Mouse (Mus musculus): ENCODE measurements around the gene Tnrc6c. TPM values are rescaled to one million over a fixed set of nuclear protein-coding genes. Genes with fewer than 3 reads are reported as not detected.
A peak's percentile ranks its signal among the peaks of the same experiment; 100 is the strongest.

Gene Tnrc6c
- polyA plus RNA-seq, 1 experiment from 2014 or later: 14.1 TPM

DNA sequence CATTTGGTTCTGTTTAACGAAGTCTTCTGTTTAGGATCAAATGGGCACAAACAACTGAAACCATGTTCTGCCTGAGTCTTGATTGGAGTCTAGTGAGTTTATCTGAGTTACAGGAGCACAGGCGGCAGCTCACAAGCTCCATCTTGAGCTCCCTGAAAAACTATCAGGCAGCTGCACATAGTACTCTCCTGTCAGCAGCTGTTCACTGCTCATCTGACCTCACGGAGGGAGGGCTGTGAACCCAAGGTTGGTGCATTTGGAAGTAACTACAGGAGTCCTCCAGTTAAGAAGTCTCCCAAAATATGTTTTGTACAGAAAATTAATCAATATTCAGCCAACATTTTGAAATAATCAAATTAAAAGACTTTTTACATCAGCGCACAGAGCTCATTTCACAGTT lies 94.5 kb downstream of the Tnrc6c start:
- H3K27me3 ChIP-seq (ENCODE audit: low read depth, poor library complexity, severe bottlenecking): no peaks in the 10 kb centered on the region
- H3K9me3 ChIP-seq (replicated peaks): no peaks in the 10 kb centered on the region
- no peak overlapping the region for H3K4me3 ChIP-seq
- H3K4me1 ChIP-seq: peaks cover 3% of the 10 kb centered on the region
- 89% methylated on average over 4 of the region's 4 CpGs for WGBS
- H3K27ac ChIP-seq: no peak overlapping the region
- H3K36me3 ChIP-seq: peaks cover 99% of the 10 kb centered on the region
- DNase-seq (ENCODE audit: low spot score): no peak

- Histone ChIP-seq H3K36me3 (peaks cover 99% of the 10 kb centered on the region), H3K27ac (no peak overlapping the region), H3K9me3 (replicated peaks) (no peaks in the 10 kb centered on the region), H3K4me1 (no peaks in the 10 kb centered on the region), H3K4me3 (no peak overlapping the region), H3K27me3 (ENCODE audit: low read depth, poor library complexity, severe bottlenecking) (no peaks in the 10 kb centered on the region)
- DNase-seq (ENCODE audit: low spot score): no peak
- 89% methylated on average over 10 of the region's 10 CpGs for WGBS
Observed at GRCm38 (mm10) chr11:117749414-117749813, 95.3 kb downstream of the Tnrc6c start.

DNA sequence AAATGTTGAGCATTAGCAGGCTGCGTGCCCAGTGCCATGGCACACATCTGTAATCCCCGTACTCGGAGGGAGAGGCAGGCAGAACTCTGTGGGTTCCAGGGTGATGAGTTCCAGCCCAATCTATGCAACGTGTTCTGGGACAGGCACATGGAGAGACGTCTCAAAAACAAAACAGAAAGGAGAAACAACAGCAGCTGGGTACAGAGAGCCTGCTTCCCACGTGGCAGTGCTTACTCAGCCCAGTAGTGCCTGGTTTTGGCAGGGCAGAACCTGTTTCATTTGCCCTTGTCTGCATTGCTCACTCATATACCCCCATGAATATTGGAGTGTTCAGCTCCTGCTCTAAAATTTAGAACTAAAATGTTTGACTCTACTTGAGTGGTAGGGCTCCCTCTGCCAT lies 97.5 kb downstream of the Tnrc6c start:
- Histone ChIP-seq H3K27me3 (ENCODE audit: low read depth, poor library complexity, severe bottlenecking) (no peaks in the 10 kb centered on the region), H3K4me1 (no peaks in the 10 kb centered on the region), H3K36me3 (peaks cover 99% of the 10 kb centered on the region), H3K4me3 (no peak overlapping the region), H3K27ac (no peak overlapping the region), H3K9me3 (replicated peaks) (no peaks in the 10 kb centered on the region)
- WGBS: 91% methylated on average over 6 of the region's 6 CpGs
- no peak for DNase-seq (ENCODE audit: low spot score)

DNA sequence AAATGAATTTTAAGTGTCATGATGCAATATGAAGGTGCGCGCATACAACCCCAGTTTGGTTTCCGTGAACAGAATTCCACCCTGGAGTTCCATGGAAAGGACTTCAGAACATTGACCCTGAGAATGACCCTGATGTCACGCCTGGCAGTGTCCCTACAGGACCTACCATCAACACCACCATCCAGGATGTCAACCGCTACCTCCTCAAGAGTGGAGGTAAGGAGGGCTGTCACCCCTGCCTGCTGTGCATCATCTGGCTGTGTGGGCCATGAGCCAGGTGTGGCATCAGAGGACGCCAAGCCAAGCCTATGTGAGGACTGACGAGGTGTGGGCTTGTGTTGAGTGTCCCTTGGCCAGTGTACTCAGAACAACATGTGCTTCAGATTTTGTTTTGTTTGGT lies 101.8 kb downstream of the Tnrc6c start:
- Histone ChIP-seq H3K4me3 (no peak overlapping the region), H3K27ac (no peak overlapping the region), H3K4me1 (no peaks in the 10 kb centered on the region), H3K36me3 (peaks cover 99% of the 10 kb centered on the region), H3K27me3 (ENCODE audit: low read depth, poor library complexity, severe bottlenecking) (no peaks in the 10 kb centered on the region), H3K9me3 (replicated peaks) (no peaks in the 10 kb centered on the region)
- DNase-seq (ENCODE audit: low spot score): no peak
- WGBS: 95% methylated on average over 7 of the region's 7 CpGs

- H3K36me3 ChIP-seq: peaks cover 89% of the 10 kb centered on the region
- no peak overlapping the region for H3K27ac ChIP-seq
- no peak overlapping the region for H3K4me3 ChIP-seq
- no peaks in the 10 kb centered on the region for H3K9me3 ChIP-seq (replicated peaks)
- no peaks in the 10 kb centered on the region for H3K4me1 ChIP-seq
- WGBS: 94% methylated on average over 10 of the region's 10 CpGs
- no peak for DNase-seq (ENCODE audit: low spot score)
- H3K27me3 ChIP-seq (ENCODE audit: low read depth, poor library complexity, severe bottlenecking): no peaks in the 10 kb centered on the region
Observed at GRCm38 (mm10) chr11:117759267-117759666, 105.2 kb downstream of the Tnrc6c start.

- Histone ChIP-seq H3K27me3 (ENCODE audit: low read depth, poor library complexity, severe bottlenecking) (no peaks in the 10 kb centered on the region), H3K36me3 (peaks cover 89% of the 10 kb centered on the region)
- WGBS: 96% methylated on average over 26 of the region's 26 CpGs
Observed at GRCm38 (mm10) chr11:117760374-117761119, 106.5 kb downstream of the Tnrc6c start.

GRCm38 (mm10) chr11:117761801-117762200 lies 107.7 kb downstream of the Tnrc6c start:
- no peak overlapping the region for H3K4me3 ChIP-seq
- peaks cover 89% of the 10 kb centered on the region for H3K36me3 ChIP-seq
- DNase-seq (ENCODE audit: low spot score): no peak
- no peaks in the 10 kb centered on the region for H3K4me1 ChIP-seq
- WGBS: 95% methylated on average over 13 of the region's 13 CpGs
- no peaks in the 10 kb centered on the region for H3K9me3 ChIP-seq (replicated peaks)
- no peaks in the 10 kb centered on the region for H3K27me3 ChIP-seq (ENCODE audit: low read depth, poor library complexity, severe bottlenecking)
- no peak overlapping the region for H3K27ac ChIP-seq

More at GRCm38 (mm10) chr11:117760374-117761119, 106.5 kb downstream of the Tnrc6c start:
- DNase-seq (ENCODE audit: low spot score): no peak
- no peaks in the 10 kb centered on the region for H3K9me3 ChIP-seq (replicated peaks)
- H3K4me1 ChIP-seq: no peaks in the 10 kb centered on the region
- H3K27ac ChIP-seq: no peak overlapping the region
- H3K4me3 ChIP-seq: no peak overlapping the region

GRCm38 (mm10) chr11:117762246-117762645 lies 108.2 kb downstream of the Tnrc6c start:
- Histone ChIP-seq H3K27me3 (ENCODE audit: low read depth, poor library complexity, severe bottlenecking) (no peaks in the 10 kb centered on the region), H3K4me3 (no peak overlapping the region), H3K4me1 (no peaks in the 10 kb centered on the region), H3K36me3 (peaks cover 86% of the 10 kb centered on the region), H3K9me3 (replicated peaks) (no peaks in the 10 kb centered on the region), H3K27ac (no peak overlapping the region)
- 95% methylated on average over 12 of the region's 12 CpGs for WGBS
- no peak for DNase-seq (ENCODE audit: low spot score)

- H3K4me1 ChIP-seq: peaks cover 6% of the 10 kb centered on the region
- no peaks in the 10 kb centered on the region for H3K9me3 ChIP-seq (replicated peaks)
- H3K4me3 ChIP-seq: no peak overlapping the region
- H3K36me3 ChIP-seq: peaks cover 75% of the 10 kb centered on the region
- no peak overlapping the region for H3K27ac ChIP-seq
- H3K27me3 ChIP-seq (ENCODE audit: low read depth, poor library complexity, severe bottlenecking): no peaks in the 10 kb centered on the region
- no peak for DNase-seq (ENCODE audit: low spot score)
- 92% methylated on average over 9 of the region's 9 CpGs for WGBS
Observed at GRCm38 (mm10) chr11:117764319-117764718, 110.2 kb downstream of the Tnrc6c start.

DNA sequence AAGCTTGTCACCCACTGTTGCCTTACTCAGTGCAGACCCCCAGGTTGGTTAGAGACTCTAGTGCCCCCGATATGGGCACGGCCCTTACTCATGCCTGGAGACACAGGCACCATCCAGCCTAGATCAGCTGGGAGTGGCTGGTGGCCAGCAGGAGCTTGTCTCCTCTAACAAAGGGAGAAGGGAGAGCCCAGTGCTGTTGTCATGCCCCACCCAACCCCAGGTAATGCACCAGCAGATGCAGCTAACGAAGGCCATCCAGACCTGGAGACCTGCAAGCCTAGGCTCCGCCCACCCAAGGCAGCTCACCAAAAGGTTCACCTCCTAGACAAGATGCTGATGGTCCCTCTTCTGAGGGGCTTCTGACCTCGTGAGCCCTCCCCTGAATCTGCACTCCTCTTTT lies 111.3 kb downstream of the Tnrc6c start:
- H3K4me1 ChIP-seq: peaks cover 11% of the 10 kb centered on the region
- no peaks in the 10 kb centered on the region for H3K27me3 ChIP-seq (ENCODE audit: low read depth, poor library complexity, severe bottlenecking)
- peaks cover 74% of the 10 kb centered on the region for H3K36me3 ChIP-seq
- H3K9me3 ChIP-seq (replicated peaks): no peaks in the 10 kb centered on the region
- H3K27ac ChIP-seq: no peak overlapping the region
- DNase-seq (ENCODE audit: low spot score): no peak
- no peak overlapping the region for H3K4me3 ChIP-seq
- 89% methylated on average over 5 of the region's 5 CpGs for WGBS

- WGBS: 89% methylated on average over 3 of the region's 3 CpGs
- no peak overlapping the region for H3K27ac ChIP-seq
- H3K9me3 ChIP-seq (replicated peaks): no peaks in the 10 kb centered on the region
- no peak overlapping the region for H3K4me3 ChIP-seq
- peaks cover 73% of the 10 kb centered on the region for H3K36me3 ChIP-seq
- DNase-seq (ENCODE audit: low spot score): no peak
- peaks cover 14% of the 10 kb centered on the region for H3K4me1 ChIP-seq
- H3K27me3 ChIP-seq (ENCODE audit: low read depth, poor library complexity, severe bottlenecking): no peaks in the 10 kb centered on the region
Observed at GRCm38 (mm10) chr11:117766275-117766674, 112.2 kb downstream of the Tnrc6c start.

DNA sequence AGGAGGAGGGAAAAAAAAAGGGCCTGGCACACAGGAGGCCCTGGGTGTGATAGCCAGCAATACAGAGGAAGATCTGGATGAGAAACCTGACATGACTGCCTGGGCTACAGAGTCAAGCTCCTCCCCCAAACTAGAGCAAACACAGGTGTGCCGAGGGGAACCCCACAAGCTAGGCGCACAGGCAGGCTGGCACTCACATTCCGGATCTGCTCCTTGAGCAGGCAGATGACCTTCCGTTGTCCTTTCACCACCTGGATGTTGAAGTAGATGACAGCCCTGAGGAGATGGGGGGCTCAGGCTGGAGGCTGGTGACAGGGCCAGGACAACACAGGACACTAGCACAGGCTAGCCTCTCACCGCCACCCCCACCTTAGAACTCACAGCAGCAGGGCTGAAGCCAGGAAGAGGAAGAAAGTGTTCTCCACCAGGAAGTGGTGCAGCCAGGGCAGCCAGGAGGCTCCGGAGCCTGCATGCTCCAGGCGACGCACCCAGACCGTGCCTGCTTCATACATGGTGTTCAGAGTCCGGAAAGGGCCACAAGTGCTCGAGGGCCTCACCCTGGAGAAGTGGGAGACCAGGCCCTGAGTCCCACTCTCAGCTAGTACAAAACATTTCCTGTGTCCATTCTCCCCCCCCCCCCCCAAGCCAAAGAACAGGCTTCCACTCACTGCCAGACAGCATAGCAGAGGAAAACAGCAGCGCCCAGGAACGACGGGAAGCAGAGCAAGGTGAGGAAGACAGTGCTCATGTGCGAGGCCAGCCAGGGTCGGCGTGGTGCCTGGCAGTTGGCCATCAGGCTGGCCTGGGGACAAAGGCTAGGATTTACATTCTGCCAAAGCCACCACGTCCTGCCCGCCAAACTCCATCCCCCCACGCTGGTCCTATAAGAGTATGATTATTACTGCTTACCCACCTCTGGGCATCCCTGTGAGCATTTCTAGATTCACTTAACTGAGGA lies 114.9 kb downstream of the Tnrc6c start:
- 91% methylated on average over 20 of the region's 20 CpGs for WGBS
- H3K4me1 ChIP-seq: peaks cover 14% of the 10 kb centered on the region
- no peaks in the 10 kb centered on the region for H3K9me3 ChIP-seq (replicated peaks)
- H3K27ac ChIP-seq: 0 out of 2 replicates have a peak overlapping the region, but pooled peaks have one; percentile 30
- DNase-seq (ENCODE audit: low spot score): no peak
- no peaks in the 10 kb centered on the region for H3K27me3 ChIP-seq (ENCODE audit: low read depth, poor library complexity, severe bottlenecking)
- peaks cover 84% of the 10 kb centered on the region for H3K36me3 ChIP-seq
- no peak overlapping the region for H3K4me3 ChIP-seq

DNA sequence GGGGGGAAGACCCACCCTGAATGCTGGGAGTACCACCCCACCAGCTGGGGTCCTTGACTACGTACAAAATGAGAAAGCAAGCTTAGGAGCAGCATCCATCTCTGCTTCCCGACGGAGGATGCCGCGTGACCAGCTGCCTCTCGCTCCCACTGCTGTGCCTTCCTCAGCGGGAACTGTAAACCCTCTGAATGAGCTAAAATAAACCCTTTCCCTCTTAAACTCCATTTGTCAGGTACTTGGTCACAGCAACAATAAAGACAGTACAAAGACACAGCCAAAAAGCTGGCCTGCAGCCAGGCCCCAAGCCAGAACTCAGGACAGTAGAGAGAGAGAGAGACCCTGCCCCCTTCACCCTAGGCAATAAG lies 115.6 kb downstream of the Tnrc6c start:
- no peaks in the 10 kb centered on the region for H3K9me3 ChIP-seq (replicated peaks)
- WGBS: 90% methylated on average over 7 of the region's 7 CpGs
- peaks cover 14% of the 10 kb centered on the region for H3K4me1 ChIP-seq
- H3K27ac ChIP-seq: 0 out of 2 replicates have a peak overlapping the region, but pooled peaks have one; percentile 30
- no peak overlapping the region for H3K4me3 ChIP-seq
- peaks cover 84% of the 10 kb centered on the region for H3K36me3 ChIP-seq
- no peaks in the 10 kb centered on the region for H3K27me3 ChIP-seq (ENCODE audit: low read depth, poor library complexity, severe bottlenecking)
- DNase-seq (ENCODE audit: low spot score): no peak

All from limb, embryonic 10.5 days (tissue).